Mouse (Mus musculus) hindbrain, embryonic 15.5 days (tissue): Measurements from ENCODE around the gene Gmpr. TPM values are rescaled to one million over a fixed set of nuclear protein-coding genes. Genes with fewer than 3 reads are reported as not detected.

Experiments used
- ATAC-seq: fragments of 200-750 bp; cut with Nextera tagmentation; 2 replicates; pipeline ENCODE4 v1.8.0; 2017; ENCODE audit warnings: low read depth, moderate number of reproducible peaks, moderate TSS enrichment; ENCODE audit not compliant: low FRiP score
- H3K27ac ChIP-seq: fragments of 300-500 bp; sonication (generic); replicated peaks from 2 replicates; pipeline ENCODE4 v1.5.1; 2015; ENCODE audit warnings: mild to moderate bottlenecking, inconsistent platforms
- H3K27me3 ChIP-seq: fragments of 300-500 bp; sonication (generic); 2 replicates; pipeline ENCODE4 v1.6.1; 2015; ENCODE audit warnings: control low read depth, inconsistent platforms
- H3K36me3 ChIP-seq: fragments of 300-500 bp; sonication (generic); 2 replicates; pipeline ENCODE4 v1.6.1; 2015; ENCODE audit warnings: control low read depth, inconsistent platforms
- H3K4me1 ChIP-seq: fragments of 300-500 bp; sonication (generic); replicated peaks from 2 replicates; pipeline ENCODE4 v1.6.1; 2015; ENCODE audit warnings: control low read depth, inconsistent platforms
- H3K4me2 ChIP-seq: fragments of 300-500 bp; sonication (generic); 2 replicates; pipeline ENCODE4 v1.6.1; 2015; ENCODE audit warnings: moderate library complexity, mild to moderate bottlenecking, inconsistent platforms
- H3K4me3 ChIP-seq: fragments of 300-500 bp; sonication (generic); 2 replicates; pipeline ENCODE4 v1.5.1; 2015; ENCODE audit warnings: mild to moderate bottlenecking, inconsistent platforms
- H3K9ac ChIP-seq: fragments of 300-500 bp; sonication (generic); 2 replicates; pipeline ENCODE4 v1.6.1; 2015; ENCODE audit warnings: inconsistent platforms
- H3K9me3 ChIP-seq: fragments of 300-500 bp; sonication (generic); 2 replicates; pipeline ENCODE4 v1.6.1; 2016; ENCODE audit warnings: control low read depth, inconsistent platforms
- WGBS: fragments of 180-500 bp; shearing (Covaris S2); methylation state at CpG from one replicate; pipeline ENCODE4 v1.1.7; 2015; 5-methylcytosine and 5-hydroxymethylcytosine counted together
- polyA plus RNA-seq: library from polyadenylated mRNA; unstranded; fragments of >200 nt; fragmentation: Nextera tagmentation; extraction: Ambion mirVana; gene quantifications from 2 replicates; pipeline ENCODE4 v1.2.1, GENCODE M21; 2015

The Gmpr gene
- polyA plus RNA-seq, 1 experiment from 2014 or later = 36.0 TPM

DNA sequence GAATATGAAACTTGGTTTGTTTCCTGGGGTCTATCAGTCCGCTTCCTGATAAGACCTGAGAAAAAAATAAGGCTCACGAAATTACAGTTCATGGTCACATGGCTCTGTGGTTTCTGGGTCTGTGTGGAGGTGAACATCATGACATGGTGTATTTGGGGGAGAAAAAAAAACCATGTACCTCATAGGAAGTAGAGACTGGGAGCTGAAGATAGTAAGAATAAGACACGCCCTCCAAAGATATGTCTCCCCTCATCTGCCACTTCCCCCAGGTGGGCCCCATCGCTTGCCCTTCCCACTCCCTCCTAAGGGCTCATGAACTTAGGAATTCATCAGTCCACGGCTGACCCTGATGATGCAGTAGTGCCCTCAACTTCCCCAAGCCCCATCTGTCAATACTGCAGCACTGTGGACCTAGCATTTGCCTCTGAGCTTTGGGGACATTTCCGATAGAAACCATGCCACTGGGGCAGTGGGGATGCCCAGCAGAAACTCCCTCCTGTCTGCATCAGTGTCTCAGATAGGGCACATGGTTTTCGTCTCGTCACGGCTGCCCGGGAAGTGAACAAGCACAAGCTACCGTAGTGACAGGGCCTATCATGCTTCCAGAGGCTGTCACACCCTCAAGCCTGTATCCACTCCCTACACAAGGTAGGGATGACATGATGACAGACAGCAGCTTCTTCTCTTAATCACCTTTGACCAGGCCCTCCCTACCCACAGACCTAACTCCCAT lies 20.2 kb downstream of the Gmpr start:
- no peak overlapping the region for H3K4me2 ChIP-seq
- no peaks in the 10 kb centered on the region for H3K27me3 ChIP-seq
- H3K4me1 ChIP-seq = peaks cover 16% of the 10 kb centered on the region
- no peaks in the 10 kb centered on the region for H3K9me3 ChIP-seq
- H3K27ac ChIP-seq = no peak overlapping the region
- no peak overlapping the region for H3K4me3 ChIP-seq
- no peak overlapping the region for H3K9ac ChIP-seq
- WGBS = 86% methylated on average over 11 of the region's 11 CpGs
- ATAC-seq = no peak
- H3K36me3 ChIP-seq = no peaks in the 10 kb centered on the region

DNA sequence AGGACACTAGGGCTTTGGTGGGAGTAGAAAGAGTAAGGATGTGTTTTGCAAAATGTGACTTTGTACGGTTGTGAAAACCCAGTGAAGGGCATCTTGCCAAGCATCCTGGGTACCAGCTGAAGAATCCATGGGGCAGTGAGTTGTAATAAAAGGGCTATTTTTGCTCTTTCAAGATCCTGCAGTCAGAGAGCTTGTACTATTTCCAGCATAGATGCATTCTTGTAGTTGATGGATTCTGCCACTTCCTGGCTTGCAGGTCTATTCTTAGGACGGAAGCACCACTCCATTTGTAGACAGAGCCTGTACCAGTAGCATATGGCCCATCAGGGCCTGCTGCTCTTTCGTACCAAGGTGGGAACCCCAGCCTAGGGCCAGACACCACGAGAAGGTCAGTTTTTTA lies 21.5 kb downstream of the Gmpr start:
- H3K9me3 ChIP-seq = no peaks in the 10 kb centered on the region
- no peaks in the 10 kb centered on the region for H3K27me3 ChIP-seq
- no peak overlapping the region for H3K27ac ChIP-seq
- no peaks in the 10 kb centered on the region for H3K36me3 ChIP-seq
- H3K9ac ChIP-seq = no peak overlapping the region
- no peak for ATAC-seq
- no peak overlapping the region for H3K4me2 ChIP-seq
- H3K4me1 ChIP-seq = peaks cover 16% of the 10 kb centered on the region
- WGBS = 69% methylated on average over 4 of the region's 4 CpGs
- no peak overlapping the region for H3K4me3 ChIP-seq

DNA sequence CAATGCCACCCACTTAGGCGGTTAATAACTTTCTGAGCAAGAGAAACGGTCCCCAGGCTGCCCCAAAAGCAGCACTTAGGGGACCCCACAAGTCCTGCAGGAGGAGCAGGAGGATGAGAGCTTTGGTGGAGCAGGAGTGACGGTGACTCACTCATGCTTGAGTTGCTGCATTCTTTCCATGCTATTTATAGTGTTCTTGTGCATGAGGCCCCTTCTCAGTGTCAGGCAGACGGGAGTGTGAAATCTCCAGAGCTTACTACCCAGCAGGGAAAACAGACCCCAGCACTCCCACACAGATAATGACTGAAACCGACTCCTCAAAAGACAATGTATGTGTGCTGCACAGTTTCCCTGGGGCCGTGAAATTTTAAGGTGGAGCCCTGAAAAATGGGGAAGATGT lies 23.5 kb downstream of the Gmpr start:
- H3K4me3 ChIP-seq = no peak overlapping the region
- no peak for ATAC-seq
- H3K4me2 ChIP-seq = no peak overlapping the region
- no peaks in the 10 kb centered on the region for H3K36me3 ChIP-seq
- H3K4me1 ChIP-seq = peaks cover 16% of the 10 kb centered on the region
- WGBS = 19% methylated on average over 6 of the region's 6 CpGs
- no peaks in the 10 kb centered on the region for H3K9me3 ChIP-seq
- no peak overlapping the region for H3K27ac ChIP-seq
- H3K27me3 ChIP-seq = no peaks in the 10 kb centered on the region
- H3K9ac ChIP-seq = no peak overlapping the region

DNA sequence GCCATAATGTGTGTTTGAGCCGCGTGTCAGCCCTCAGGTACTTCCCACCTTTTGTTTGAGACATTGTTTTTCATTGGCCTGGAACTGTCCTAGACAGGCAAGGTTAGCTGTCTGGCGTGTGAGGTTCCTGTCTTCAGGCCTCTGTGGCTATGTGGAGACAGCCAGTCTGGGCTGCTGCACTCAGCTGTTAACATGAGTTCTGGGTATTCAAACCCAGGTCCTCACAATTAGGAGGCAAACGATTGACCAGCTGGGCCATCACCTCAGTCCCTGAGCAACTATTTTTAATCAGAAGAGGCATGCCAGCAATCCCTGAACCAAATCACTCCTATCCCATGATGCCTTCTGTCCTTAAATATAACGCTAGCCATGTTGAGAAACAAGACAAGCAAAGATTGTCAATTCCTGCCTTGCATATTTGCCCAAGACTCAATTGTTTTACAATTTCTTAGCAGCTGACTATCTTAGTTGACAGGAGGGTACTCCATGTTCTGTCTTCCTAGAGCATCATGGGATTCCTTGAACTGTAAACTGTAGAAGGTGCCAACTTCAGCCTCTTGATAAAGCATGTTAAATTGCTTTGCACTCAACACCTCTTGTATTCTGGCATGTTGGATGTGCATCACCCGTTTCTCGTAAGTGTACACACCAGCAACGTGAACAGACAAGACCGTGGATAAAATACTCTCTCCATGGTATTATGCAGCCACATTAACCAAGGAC lies 28.6 kb downstream of the Gmpr start:
- H3K9me3 ChIP-seq = no peaks in the 10 kb centered on the region
- no peaks in the 10 kb centered on the region for H3K36me3 ChIP-seq
- 88% methylated on average over 9 of the region's 9 CpGs for WGBS
- no peak overlapping the region for H3K4me2 ChIP-seq
- no peak overlapping the region for H3K27ac ChIP-seq
- H3K9ac ChIP-seq = no peak overlapping the region
- no peaks in the 10 kb centered on the region for H3K27me3 ChIP-seq
- no peak overlapping the region for H3K4me3 ChIP-seq
- ATAC-seq = no peak
- H3K4me1 ChIP-seq = peaks cover 16% of the 10 kb centered on the region

DNA sequence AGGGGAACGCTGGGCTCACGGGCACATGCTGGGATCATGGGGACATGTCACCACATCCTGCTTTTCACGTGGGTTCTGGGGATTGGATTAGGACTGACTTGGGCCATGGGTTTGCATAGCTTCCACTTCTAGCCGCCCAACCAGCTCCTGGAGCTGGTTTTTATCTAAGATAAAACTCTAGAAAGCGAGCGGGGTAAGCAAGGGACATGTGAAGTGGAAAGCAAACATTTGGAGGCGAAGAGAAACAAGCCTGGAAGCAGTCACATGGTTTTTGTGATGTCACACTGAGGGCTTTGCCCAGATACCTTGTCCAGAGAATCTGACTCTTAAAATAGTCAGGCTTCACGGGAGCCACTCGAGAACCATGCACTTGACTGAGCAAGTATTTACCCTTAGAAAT lies 29.9 kb downstream of the Gmpr start:
- Histone ChIP-seq H3K36me3 (no peaks in the 10 kb centered on the region), H3K27ac (no peak overlapping the region), H3K4me1 (peaks cover 14% of the 10 kb centered on the region), H3K4me2 (no peak overlapping the region), H3K27me3 (no peaks in the 10 kb centered on the region), H3K4me3 (no peak overlapping the region), H3K9me3 (no peaks in the 10 kb centered on the region), H3K9ac (no peak overlapping the region)
- ATAC-seq = no peak
- WGBS = 91% methylated on average over 9 of the region's 9 CpGs

DNA sequence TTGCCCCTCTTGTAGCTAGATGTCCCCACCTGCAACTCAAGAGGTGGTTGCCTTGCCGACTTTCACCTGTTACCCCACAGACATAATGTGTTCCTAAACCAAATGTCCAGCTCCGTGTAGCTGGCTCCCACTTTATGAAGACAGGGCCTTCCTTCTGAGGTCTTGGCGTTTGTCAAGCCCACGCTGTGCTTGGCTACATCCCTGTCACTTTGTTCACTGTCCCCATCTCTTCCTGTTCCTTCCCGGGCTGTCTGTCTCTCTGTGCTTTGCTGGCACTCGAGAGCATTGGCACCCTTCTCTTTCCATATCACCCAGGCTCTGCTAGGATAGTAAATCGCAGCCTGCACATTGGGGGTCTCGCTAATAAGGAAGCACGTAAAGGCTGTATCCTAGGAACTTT lies 30.8 kb downstream of the Gmpr start:
- Histone ChIP-seq H3K27me3 (no peaks in the 10 kb centered on the region), H3K4me2 (no peak overlapping the region), H3K9ac (no peak overlapping the region), H3K27ac (no peak overlapping the region), H3K4me1 (peaks cover 14% of the 10 kb centered on the region), H3K4me3 (no peak overlapping the region), H3K36me3 (no peaks in the 10 kb centered on the region), H3K9me3 (no peaks in the 10 kb centered on the region)
- no peak for ATAC-seq
- WGBS = 87% methylated on average over 9 of the region's 9 CpGs

DNA sequence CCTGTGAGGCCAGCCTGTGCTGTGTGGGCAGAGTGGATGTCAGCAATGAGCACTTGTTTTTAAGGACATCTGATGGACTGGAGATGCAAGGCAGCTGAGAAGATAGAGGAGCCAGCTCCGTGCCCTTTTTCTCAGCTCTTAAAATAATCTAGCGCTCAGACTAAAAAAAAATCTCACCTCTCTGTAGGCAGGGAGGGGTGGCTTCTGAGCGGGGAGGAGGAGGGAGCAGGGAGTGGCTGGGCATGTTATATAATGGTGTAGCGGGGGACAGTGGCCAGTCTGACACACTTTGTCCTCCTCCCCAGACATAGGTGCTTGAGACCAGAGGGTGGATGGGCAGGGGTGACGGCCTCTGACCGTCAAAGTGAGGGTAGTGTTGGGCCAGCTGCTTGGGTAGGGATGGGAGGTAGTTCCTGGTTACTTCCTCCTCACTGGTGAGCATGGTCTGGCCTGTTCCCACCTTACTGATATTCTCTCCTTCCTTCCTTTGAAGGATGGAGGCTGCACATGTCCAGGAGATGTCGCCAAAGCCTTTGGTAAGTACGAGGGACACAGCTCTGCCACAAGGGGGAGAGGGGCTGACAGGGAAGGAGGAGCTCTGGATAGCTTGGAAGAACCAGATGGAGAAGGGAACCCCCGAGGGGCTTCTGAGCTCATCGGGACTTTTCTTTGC lies 31.4 kb downstream of the Gmpr start:
- peak; percentile 93 for ATAC-seq
- H3K9me3 ChIP-seq = no peaks in the 10 kb centered on the region

DNA sequence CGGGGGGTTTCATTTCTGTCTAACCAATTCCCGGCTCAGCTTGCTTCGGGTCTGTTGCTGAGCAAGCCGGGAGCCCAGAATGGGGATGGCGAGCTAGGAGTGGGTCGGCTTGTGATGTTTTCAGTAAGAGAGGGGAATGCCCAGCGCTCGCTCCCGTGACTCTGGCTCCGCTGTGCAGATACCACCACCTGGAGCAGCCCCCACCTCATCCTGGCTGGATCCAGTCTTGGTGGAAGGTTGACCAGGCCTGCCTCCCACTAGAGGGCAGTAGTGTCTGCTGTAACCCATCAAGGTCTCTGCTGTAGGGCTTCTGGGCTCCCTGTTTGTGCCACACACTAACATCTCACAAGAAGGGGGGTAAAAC lies 31.9 kb downstream of the Gmpr start:
- H3K4me1 ChIP-seq = peaks cover 14% of the 10 kb centered on the region
- H3K9me3 ChIP-seq = no peaks in the 10 kb centered on the region
- peak overlapping the region; percentile 92 for H3K4me2 ChIP-seq
- peak overlapping the region; percentile 90 for H3K27ac ChIP-seq
- no peaks in the 10 kb centered on the region for H3K36me3 ChIP-seq
- H3K9ac ChIP-seq = peak overlapping the region; percentile 68
- ATAC-seq = peak; percentile 92
- no peaks in the 10 kb centered on the region for H3K27me3 ChIP-seq
- 8% methylated on average over 10 of the region's 10 CpGs for WGBS
- H3K4me3 ChIP-seq = peak overlapping the region; percentile 45

More for the DNA sequence above, 31.4 kb downstream of the Gmpr start:
- WGBS = 29% methylated on average over 10 of the region's 10 CpGs
- H3K4me3 ChIP-seq = peak overlapping the region; percentile 45
- H3K27ac ChIP-seq = peak overlapping the region; percentile 90
- peak overlapping the region; percentile 92 for H3K4me2 ChIP-seq
- peaks cover 14% of the 10 kb centered on the region for H3K4me1 ChIP-seq
- no peaks in the 10 kb centered on the region for H3K27me3 ChIP-seq
- peak overlapping the region; percentile 68 for H3K9ac ChIP-seq
- H3K36me3 ChIP-seq = no peaks in the 10 kb centered on the region

DNA sequence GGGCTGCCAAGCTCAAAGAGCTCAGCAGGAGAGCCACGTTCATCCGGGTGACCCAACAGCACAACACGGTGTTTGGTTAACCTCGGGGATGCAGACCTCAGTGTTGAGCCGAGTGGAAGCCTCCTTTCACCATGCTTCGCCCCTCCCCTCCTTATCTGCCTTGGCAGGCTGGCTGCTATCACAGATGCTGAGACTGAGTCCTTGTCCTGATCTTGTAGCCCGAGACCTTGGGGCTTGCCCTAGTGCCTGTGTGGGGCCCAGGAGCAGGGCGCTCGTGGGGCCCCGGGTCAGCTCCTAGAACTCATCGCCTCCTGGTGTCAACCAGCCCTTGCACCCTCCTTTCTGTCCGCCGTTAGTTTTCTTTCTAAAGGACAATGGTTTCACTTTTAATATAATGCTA lies 38.7 kb downstream of the Gmpr start:
- H3K4me1 ChIP-seq = no peaks in the 10 kb centered on the region
- H3K9me3 ChIP-seq = no peaks in the 10 kb centered on the region
- no peak for ATAC-seq
- H3K27ac ChIP-seq = no peak overlapping the region
- 0 out of 2 replicates have a peak, but pooled peaks cover 3% of the 10 kb centered on the region for H3K36me3 ChIP-seq
- H3K9ac ChIP-seq = no peak overlapping the region
- H3K4me3 ChIP-seq = no peak overlapping the region
- WGBS = 83% methylated on average over 13 of the region's 13 CpGs
- H3K4me2 ChIP-seq = no peak overlapping the region
- no peaks in the 10 kb centered on the region for H3K27me3 ChIP-seq

DNA sequence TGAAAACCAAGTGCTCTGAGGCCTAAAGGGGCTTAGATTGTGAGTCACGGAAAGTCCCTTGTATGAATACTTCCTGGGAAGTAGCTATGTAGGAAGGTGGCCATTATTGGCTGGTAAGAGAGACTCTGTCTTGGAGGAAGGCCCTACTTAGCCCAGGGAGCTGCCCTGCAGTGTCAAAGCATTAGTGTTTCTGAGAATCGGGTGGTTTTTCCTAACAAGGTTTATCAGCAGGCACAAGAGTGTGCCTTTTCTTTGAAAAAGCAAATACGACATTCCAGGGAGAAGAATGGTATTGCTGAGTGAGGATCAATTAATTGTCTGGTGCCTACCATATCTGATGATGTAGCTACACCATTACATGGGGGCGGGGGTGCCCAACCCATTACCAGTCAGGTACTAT lies 39.7 kb downstream of the Gmpr start:
- H3K4me1 ChIP-seq = no peaks in the 10 kb centered on the region
- 85% methylated on average over 4 of the region's 4 CpGs for WGBS
- no peak overlapping the region for H3K9ac ChIP-seq
- H3K9me3 ChIP-seq = no peaks in the 10 kb centered on the region
- 0 out of 2 replicates have a peak, but pooled peaks cover 3% of the 10 kb centered on the region for H3K36me3 ChIP-seq
- no peak overlapping the region for H3K4me3 ChIP-seq
- no peak overlapping the region for H3K27ac ChIP-seq
- no peak overlapping the region for H3K4me2 ChIP-seq
- H3K27me3 ChIP-seq = no peaks in the 10 kb centered on the region
- no peak for ATAC-seq

DNA sequence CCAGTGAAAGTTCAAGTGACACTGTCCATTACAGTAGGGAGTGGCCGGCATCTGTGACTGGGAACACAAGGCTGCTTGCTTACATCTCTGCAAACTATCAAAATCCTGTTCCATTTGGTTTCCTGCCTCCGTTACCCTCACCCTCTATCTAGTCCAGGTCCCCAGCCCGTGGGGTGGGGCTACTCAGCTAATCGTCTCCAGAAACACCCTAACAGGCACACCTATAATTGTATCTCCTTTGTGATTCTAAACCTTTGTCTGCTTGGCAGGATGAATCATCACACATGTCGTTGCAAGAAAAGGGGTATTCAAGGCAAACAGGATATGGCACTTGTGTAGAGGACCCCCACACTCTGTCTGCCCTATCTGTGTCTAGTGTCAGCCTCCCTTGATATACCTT lies 40.3 kb downstream of the Gmpr start:
- H3K27me3 ChIP-seq = no peaks in the 10 kb centered on the region
- no peaks in the 10 kb centered on the region for H3K9me3 ChIP-seq
- no peak overlapping the region for H3K27ac ChIP-seq
- no peak for ATAC-seq
- no peak overlapping the region for H3K4me2 ChIP-seq
- WGBS = 79% methylated on average over 5 of the region's 5 CpGs
- no peaks in the 10 kb centered on the region for H3K4me1 ChIP-seq
- 0 out of 2 replicates have a peak, but pooled peaks cover 3% of the 10 kb centered on the region for H3K36me3 ChIP-seq
- no peak overlapping the region for H3K4me3 ChIP-seq
- H3K9ac ChIP-seq = no peak overlapping the region

DNA sequence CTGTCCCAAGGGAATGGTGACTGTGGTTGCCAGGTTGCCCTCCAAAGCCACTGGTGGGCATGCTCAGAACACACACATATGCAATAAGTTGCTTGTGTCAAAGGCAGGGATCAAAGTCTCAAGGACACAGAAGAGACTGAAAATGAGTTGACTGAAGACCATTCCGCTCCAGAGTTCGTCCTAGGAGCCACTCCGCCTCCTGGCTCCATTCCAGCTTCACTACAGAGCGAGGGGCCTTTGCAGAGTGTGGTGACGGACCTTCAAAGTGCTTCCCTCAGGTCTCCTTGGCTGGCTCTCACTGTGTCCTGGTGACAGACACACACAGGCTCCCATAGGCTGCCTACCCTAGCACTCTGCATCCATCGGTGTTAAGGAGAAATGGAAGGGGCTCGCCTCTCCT lies 46.4 kb downstream of the Gmpr start:
- no peak for ATAC-seq
- Histone ChIP-seq H3K9me3 (no peaks in the 10 kb centered on the region), H3K4me1 (no peaks in the 10 kb centered on the region; the same call in 1 of the 2 replicates), H3K27ac (no peak overlapping the region), H3K36me3 (0 out of 2 replicates have a peak, but pooled peaks cover 4% of the 10 kb centered on the region), H3K27me3 (no peaks in the 10 kb centered on the region), H3K4me3 (no peak overlapping the region), H3K9ac (no peak overlapping the region), H3K4me2 (no peak overlapping the region)
- 52% methylated on average over 7 of the region's 7 CpGs for WGBS
